In the genomic region with DNA sequence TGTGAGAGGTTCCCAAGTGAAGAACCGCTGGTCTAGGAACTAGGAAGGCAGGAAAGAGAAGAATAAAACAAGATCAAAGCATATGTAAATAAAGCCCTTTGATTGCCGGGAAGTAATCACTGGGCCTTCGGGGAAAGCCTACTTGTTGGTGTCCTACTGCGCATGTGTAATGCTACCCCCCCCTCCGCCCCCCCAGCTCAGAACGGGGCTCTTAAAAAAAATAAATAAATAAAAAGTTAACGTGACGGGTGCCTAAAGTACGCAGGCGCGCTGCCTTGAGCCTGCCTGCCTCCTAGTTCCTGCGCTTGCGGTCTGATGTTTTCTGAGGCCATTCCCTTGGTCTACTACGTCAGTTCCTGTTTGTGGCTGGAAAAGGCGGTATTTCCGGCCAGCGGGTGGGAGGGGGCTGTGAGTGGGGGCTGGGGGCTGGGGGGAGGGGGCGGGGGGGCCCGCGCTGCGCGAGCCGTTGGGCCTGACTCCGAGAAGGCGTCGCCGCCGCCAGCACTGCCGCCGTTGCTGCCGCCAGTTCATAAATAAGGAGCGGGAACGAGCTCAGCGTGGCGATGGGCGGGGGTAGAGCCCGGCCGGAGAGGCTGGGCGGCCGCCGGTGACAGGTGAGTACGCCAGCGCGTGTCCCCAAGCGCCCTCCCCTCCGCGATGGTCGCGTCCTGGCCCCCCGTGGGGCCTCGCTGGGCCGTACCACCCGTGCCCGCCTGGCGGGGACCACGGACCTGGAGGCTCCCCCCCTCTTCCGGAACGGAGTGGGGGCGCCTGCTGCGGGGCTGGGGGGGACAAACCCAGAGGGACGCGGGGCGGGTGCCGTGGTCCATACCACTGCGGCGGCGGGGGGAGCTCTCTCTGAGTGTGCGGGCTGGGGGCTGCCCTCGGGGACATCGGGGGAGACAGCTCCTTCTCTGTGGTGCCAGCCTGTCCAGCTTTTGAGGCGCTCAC, we compare ENCODE assay signal across 7 mouse cellular contexts. TPM values are rescaled to one million over a fixed set of nuclear protein-coding genes. Genes with fewer than 3 reads are reported as not detected.
DNase-seq lines count a peak whose midpoint lies in the region; ATAC-seq lines count a peak whose summit lies in the region.

A gene (plus strand): TSS at position 287 of the 951 bp plus-strand sequence.

- H3K9ac ChIP-seq in intestine, embryonic 14.5 days (ENCODE audit: low read length) = peak within 1 kb of the TSS; percentile 84
- peak within 1 kb of the TSS; percentile 92 for H3K9ac ChIP-seq in midbrain, embryonic 11.5 days (ENCODE audit: low read length)

- peak within 1 kb of the TSS; percentile 84 for H3K4me2 ChIP-seq in intestine, embryonic 14.5 days (ENCODE audit: low read length)
- H3K4me2 ChIP-seq in midbrain, embryonic 11.5 days = peak within 1 kb of the TSS; percentile 52

- peaks cover 17% of the 10 kb centered on the region for H3K4me1 ChIP-seq in intestine, embryonic 14.5 days (replicated peaks; ENCODE audit: control insufficient read depth, insufficient read depth, low read length)
- H3K4me1 ChIP-seq in midbrain, embryonic 11.5 days (ENCODE audit: control insufficient read depth, insufficient read depth, low read length) = peaks cover 14% of the 10 kb centered on the region

- under 1% methylated on average over 63 of the region's 71 CpGs for WGBS in intestine, embryonic 14.5 days
- WGBS in midbrain, embryonic 11.5 days = under 1% methylated on average over 56 of the region's 71 CpGs

- peak within 1 kb of the TSS; percentile 80 for H3K4me3 ChIP-seq in intestine, embryonic 14.5 days (ENCODE audit: low read depth, low read length)
- peak within 1 kb of the TSS; percentile 71 for H3K4me3 ChIP-seq in midbrain, embryonic 11.5 days (ENCODE audit: low read depth, low read length)

- peak; percentile 91 for ATAC-seq in intestine, embryonic 14.5 days (replicated peaks; ENCODE audit: low FRiP score, low TSS enrichment, low read depth)
- peak; percentile 94 for ATAC-seq in midbrain, embryonic 11.5 days (ENCODE audit: low FRiP score)

- intact Hi-C loops in left cerebral cortex, postnatal 36 days (cut with DNase I) = loop anchor here (1.0 to 2.0 kb wide), 2 partner anchors 62 to 93 kb away; a partner anchor contains a TSS

- H3K27me3 ChIP-seq in intestine, embryonic 14.5 days (replicated peaks; ENCODE audit: control insufficient read depth, insufficient read depth, low read length) = no peaks in the 10 kb centered on the region
- H3K27me3 ChIP-seq in midbrain, embryonic 11.5 days (ENCODE audit: control insufficient read depth, insufficient read depth, low read length) = no peaks in the 10 kb centered on the region

- H3K27ac ChIP-seq in intestine, embryonic 14.5 days (ENCODE audit: low read depth) = peak within 1 kb of the TSS; percentile 96
- H3K27ac ChIP-seq in midbrain, embryonic 11.5 days (ENCODE audit: low read depth, low read length) = peak within 1 kb of the TSS; percentile 96

- peak; percentile 95 for DNase-seq in adrenal gland, adult 2 months
- DNase-seq in embryo, embryonic 11 days = peak; percentile 96
- peak; percentile 92 for DNase-seq in gastrocnemius, postnatal 25 days
- peak; percentile 94 for DNase-seq in intestine, embryonic 14.5 days (ENCODE audit: low spot score)
- peak; percentile 92 to 94 for DNase-seq in left cerebral cortex, postnatal 36 days (ENCODE audit: low spot score in 2 of 2)
- peak; percentile 98 for DNase-seq in midbrain, embryonic 11.5 days (ENCODE audit: low spot score, missing footprints)
- peak; percentile 99 for DNase-seq in skeletal muscle tissue, adult 2 months (ENCODE audit: low read depth, low spot score)

- H3K36me3 ChIP-seq in intestine, embryonic 14.5 days (ENCODE audit: control insufficient read depth, insufficient read depth, low read length) = no peaks in the 10 kb centered on the region
- peaks cover 2% of the 10 kb centered on the region; the same call in 1 of the 2 replicates for H3K36me3 ChIP-seq in midbrain, embryonic 11.5 days (ENCODE audit: control insufficient read depth, insufficient read depth, low read length)

- 0 out of 2 replicates have a peak, but pooled peaks cover 3% of the 10 kb centered on the region for H3K9me3 ChIP-seq in intestine, embryonic 14.5 days (ENCODE audit: control insufficient read depth, low read length)
- no peaks in the 10 kb centered on the region for H3K9me3 ChIP-seq in midbrain, embryonic 11.5 days (ENCODE audit: control insufficient read depth, low read length)

RNA-seq across cellular contexts. Expression of the gene that starts here (rescaled TPM):
- 100 to 1,000 TPM; 219 to 227 TPM for total RNA-seq in adrenal gland, adult 2 months (2021)
- polyA plus RNA-seq in adrenal gland, adult 2 months (2012; rRNA removed) = 128 and 143 TPM in 2 replicates
- 100 to 1,000 TPM; 135 to 147 TPM for total RNA-seq in gastrocnemius, postnatal 25 days (2021)
- polyA plus RNA-seq in intestine, embryonic 14.5 days (2014; fragmentation: Nextera tagmentation; extraction: Ambion mirVana) = 83.4 and 90.5 TPM in 2 replicates
- 100 to 1,000 TPM; 113 to 124 TPM for total RNA-seq in left cerebral cortex, postnatal 36 days (2021)
- 62.6 and 69.0 TPM in 2 replicates for polyA plus RNA-seq in midbrain, embryonic 11.5 days (2014; fragmentation: Nextera tagmentation; extraction: Ambion mirVana)

Comparison
In these comparisons a context has a peak if more than half of its experiments do, and no peak if none do; other contexts are left out.
1. Peak in every context shown above with its lines: DNase-seq, ATAC-seq, H3K4me3 ChIP-seq and H3K27ac ChIP-seq.